Mouse (Mus musculus) erythroblast, adult 5-6 weeks (primary cell): ENCODE measurements around the gene Fli1. TPM values are rescaled to one million over a fixed set of nuclear protein-coding genes. Genes with fewer than 3 reads are reported as not detected.

Experiments used
- ATAC-seq: replicated peaks from 2 replicates; pipeline ENCODE4 v1.8.0; 2016; ENCODE audit warnings: moderate number of reproducible peaks, mild to moderate bottlenecking, moderate TSS enrichment, inconsistent platforms; ENCODE audit not compliant: poor library complexity, low FRiP score, severe bottlenecking
- total RNA-seq, 2 experiments: library from RNA; stranded (forward) in 1 of 2; stranded (reverse) in 1 of 2; fragments of 150-400 nt in 1 of 2; fragments of 200-764, 138-1000 nt in 1 of 2; gene quantifications; 2 replicates each; pipeline versions ENCODE4 v1.2.3 to v1.2.4; 2015 to 2017; ENCODE audit warnings: low replicate concordance in 2 of 2

The Fli1 gene
- total RNA-seq, 2 experiments from 2014 or later, result 26.2 to 27.3 TPM

DNA sequence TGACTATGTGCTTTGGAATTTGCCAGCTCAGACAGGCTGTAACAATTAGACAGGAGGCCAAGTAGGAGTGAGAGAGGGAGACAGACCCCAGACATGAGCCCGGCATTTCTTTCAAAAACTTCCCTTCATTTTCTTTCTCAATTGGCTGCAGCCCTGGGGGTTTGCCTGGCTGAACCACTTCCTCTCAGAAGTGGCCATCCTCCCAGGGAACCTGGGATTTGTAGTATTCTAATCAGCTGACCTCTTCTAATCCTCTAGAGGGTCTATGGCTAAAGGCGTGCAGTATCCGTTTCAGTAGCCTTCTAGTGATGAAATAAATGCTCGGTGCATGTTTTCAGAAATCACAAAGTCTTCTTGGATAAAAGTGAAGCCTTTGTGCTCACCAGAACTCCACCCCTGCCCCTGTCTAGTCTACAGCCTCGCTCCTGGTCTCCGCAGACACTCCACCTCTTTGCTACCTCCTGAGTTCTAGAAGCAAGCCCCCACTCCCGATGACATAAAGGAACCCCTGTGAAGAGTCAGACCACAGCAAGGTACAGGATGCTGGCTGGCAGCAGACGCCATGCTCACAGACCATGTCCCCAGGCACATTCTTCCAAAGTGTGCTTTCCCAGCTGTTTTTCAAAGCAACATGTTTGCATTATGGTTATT is 125.1 kb downstream of the Fli1 start:
- ATAC-seq, result no peak

- no peak for ATAC-seq
Observed at GRCm38 (mm10) chr9:32415952-32416351, 126.7 kb downstream of the Fli1 start.

DNA sequence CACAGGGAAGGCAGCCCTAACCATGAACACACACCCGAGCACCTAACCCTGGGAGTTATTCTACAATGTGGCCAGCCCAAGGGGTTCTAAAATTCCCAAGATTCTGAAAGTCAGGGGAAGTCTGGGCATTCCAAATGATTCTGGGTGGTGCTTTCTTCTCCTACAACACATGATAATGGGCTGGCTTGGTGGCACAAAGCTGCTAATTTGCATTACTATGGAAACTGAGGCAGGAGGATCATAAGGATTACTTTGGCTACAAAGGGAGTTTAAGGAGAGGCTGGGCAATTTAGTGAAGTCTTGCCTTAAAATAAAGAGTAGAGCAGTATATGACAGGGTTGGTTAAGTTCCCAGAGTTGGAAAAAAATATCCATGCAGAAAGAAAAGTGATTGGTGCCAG is 127.7 kb downstream of the Fli1 start:
- no peak for ATAC-seq

DNA sequence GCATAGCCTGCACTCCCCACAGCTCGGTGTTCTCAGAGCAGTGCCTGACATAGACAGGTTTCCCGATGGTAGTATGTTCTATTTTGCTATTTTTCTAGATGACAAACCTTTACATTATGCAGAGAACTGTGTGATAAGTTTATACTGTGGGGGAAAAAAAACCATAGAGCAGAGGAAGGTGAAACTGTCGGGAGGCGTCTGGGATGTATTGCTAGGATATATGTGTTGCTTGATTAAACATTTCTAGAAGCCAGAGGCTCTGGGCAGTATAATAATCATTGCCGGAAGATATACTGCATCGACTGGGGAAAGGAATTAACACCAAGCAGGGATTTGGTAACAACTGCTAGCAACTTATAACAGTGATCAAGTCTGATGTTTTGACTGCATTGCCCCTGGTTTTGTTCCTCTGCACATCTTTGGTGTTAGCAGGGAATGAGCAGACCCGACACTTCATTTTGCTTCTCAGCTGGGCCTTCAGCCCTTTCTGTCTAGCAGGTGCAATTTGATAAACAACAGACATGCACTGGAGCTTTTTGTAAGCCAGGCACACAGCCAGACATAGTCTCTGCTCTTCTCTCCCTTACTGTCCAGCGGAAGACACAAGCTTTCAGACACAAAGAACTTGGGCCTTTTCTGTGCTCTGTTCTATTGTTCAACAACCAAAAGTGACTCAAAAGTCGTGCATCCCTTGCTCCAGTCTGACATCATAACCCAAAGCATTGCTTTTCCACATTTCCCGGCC is 129.7 kb downstream of the Fli1 start:
- no peak for ATAC-seq

GRCm38 (mm10) chr9:32411507-32411906 is 131.2 kb downstream of the Fli1 start:
- no peak for ATAC-seq

GRCm38 (mm10) chr9:32410671-32411070 is 132.0 kb downstream of the Fli1 start:
- ATAC-seq, result no peak

DNA sequence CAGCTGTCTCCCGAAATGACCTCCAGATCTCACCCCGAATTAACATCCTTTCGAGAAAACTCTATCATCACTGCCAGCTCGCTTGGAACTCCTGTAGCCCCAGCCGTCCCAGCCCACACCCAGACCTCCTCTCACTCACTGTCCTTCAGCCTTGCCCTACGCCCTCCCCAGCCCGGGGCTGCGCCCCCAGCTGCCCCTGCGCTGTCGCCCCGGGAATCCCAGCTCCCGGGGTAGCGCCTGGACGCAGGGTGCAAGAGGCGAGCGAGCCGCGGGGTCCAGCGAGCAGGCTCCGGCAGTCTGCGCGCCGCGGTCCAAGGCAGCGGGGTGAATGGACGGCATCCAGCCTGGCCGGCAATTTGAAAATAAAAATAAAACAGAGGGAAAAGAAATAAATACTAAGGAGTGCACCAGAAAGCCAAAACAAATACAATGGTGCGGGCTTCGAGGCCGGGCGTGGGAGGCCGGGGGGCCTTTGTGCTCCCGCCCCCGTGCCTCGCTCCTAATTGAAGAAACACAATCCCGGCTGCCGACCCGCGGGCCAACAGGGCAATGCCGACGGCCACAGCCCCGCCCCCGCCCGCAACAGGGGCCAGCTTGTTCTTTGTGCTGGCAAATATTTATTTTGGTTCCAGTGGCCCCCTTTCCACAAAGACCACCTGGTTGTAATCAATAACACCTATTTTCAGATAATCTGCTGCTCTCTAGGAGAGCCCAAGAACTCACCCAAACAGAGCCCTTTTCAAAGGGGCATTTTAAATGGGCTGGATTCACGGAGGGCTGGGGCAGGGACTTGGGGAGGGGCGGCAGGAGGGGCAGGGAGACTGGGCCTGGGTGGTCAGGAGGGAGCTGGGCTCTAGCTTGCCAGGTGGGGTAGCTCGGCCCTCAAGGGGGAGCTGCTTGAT is 133.3 kb downstream of the Fli1 start:
- no peak for ATAC-seq

DNA sequence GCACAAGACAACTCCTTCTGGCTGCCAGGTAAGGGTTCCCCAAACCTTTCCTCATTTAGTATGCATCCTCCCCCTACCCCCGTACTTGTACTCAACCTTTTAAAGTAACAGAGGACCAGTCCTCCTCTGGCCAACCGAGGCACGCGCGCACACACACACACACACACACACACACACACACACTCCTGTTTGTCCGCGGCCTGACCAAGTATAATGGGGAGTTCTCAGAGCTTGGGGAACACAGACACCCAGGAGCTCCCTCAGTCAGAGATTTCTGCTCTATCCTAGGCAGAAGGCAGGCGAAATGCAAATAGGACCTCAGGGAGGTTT is 134.0 kb downstream of the Fli1 start:
- no peak for ATAC-seq

DNA sequence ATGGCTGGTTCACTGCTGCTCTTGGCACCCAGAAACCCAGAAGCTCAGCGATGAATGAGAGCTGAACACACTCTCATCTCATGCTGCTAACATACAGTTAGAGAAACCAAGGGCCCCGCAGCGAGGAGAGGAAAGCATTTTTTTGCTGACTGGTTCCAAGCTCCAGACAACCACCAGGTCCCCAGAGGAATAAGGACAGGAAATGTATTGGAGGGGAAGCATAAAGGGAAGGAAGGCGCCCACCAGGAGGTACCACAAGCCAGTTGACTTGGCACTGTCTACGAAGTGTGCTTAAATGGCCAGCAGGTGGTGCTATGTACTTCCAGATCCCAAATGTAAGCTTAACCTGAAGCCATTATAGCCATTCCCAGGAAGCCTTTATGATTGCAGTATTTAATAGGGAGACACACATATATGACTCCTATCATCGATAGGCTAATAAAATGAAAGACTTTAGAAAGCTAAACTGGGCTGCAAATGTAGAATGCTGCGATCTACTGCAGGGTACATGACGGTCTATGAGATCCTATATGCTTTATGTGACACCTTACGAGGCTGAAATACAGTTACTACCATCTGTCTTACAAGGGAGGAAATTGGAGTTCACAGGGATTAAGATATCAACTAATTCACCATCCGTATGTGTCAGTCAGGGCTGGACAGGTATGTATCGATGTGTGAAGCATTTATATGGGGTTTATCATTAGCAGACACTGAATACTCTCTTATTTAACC is 137.3 kb downstream of the Fli1 start:
- no peak for ATAC-seq

DNA sequence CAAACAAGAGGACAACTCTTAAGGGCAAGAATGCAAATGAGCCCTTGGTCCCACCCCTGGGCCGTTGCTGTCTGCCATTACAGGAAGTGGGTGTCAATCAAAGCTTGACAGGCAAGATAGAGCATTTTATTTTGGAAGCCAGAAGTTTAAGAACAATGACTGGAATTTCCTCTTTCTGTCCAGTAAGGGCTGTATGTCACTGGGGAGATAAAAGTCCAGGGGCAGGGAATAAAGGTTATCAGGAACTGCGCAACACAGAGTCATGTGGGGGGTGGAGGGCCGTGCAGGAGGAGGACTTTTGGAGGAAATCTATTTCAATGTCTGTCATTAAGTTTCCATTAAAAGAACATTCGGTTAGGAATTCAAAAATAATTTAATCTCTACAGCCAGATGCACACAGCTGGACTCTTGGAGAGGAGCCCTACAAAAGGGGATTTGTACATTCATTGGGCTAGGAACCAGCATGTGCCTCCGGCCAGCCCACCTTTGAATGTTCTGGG is 141.9 kb downstream of the Fli1 start:
- ATAC-seq, result no peak

DNA sequence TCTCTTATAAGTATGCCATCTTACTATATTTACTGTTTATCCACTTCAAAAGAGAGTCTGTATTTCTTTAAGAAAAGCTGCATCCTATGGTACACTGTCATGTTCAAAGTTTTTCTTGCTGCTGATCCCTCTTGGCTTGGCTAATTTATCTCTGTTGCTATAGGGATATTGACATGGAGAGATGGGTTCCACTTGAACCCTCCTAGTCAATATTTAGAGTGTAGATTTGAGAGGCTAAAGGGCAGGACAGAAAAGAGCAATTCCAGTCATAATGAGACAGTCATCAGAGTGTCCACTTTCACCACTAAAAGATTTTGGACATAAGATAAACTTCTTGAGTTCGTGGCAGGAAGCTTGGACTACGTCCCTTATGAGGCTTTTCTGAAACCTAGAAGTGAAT is 142.4 kb downstream of the Fli1 start:
- no peak for ATAC-seq

GRCm38 (mm10) chr9:32394761-32395161 is 147.9 kb downstream of the Fli1 start:
- ATAC-seq, result no peak

DNA sequence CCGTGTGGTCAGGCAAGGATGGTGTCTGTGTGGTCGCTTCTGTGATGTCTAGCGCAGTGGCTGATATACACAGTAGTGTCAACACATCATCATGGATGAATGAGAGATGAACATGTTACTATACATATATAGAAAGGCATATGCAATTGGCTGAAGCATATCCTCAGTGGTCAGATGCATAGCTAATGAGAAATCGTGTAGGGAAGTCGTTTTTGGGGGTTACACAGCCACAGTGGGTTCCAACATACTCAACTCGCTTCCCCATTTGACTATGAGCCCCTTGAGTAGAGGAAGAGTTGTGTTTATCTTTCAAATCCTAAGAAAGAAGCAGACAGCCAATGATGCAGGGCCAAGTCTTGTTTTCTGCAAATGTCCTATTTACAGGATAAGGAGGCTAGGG is 149.9 kb downstream of the Fli1 start:
- no peak for ATAC-seq

DNA sequence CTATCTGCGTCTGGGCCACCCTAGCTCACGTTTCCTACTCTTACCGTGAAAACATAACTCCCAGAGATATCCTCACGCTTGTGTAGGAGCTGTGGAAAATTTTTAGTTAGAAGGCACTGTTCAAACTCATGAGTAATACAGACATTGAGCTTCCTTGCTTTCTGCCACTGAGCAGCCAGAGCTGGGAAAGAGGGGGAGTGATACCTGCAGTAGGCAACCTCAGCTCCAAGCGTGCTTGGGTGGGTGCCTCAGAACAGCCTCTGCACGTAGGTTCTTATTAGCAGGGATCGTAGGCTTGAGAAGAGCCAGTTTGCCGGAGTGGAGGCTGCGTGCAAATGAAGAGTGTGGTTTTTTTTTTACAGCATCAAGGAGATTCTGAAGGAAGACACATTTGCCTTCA is 151.0 kb downstream of the Fli1 start:
- ATAC-seq, result no peak

- ATAC-seq, result no peak
Observed at GRCm38 (mm10) chr9:32391092-32391491, 151.6 kb downstream of the Fli1 start.

DNA sequence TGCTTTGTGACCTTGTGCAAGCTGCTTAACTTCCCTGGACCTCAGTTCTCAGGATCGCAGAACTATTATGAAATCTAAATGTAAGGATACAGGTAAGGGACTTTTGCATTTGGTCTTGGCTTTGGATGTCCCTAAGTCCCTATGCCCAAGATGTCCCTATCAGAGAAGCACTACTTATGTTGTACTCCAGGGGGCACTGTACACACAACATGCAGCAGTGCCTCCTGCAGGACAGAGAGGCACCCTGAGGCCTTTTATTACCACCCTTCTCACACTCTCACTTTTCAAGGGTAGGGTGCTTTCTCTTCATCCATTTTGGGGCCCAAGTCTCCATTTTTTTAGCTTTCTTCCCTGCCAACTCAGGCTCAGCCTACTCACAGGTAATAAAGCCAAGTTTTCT is 154.5 kb downstream of the Fli1 start:
- ATAC-seq, result no peak

DNA sequence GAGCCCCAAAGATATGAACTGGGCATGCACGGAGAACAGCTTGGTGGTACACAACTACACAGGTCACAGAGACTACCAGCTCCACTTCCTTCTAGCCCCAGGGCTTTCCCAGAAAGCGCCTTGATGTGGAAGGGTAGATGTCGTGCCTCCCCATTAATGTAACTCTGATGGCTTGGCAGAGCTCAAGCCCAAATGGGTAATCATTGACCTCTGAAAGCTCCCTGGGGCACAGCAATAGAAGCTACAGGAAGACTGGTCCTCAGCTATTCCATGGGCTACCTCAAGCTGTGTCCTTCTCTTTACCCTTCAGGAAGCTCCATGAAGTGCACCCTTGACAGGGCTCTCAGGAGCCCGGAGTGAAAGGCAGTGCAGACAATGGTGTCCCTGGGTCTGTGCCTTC is 157.8 kb downstream of the Fli1 start:
- ATAC-seq, result no peak

- no peak for ATAC-seq
Observed at GRCm38 (mm10) chr9:32376863-32377590, 165.6 kb downstream of the Fli1 start.

- no peak for ATAC-seq
Observed at GRCm38 (mm10) chr9:32376031-32376430, 166.6 kb downstream of the Fli1 start.
